Mouse (Mus musculus): ENCODE results near the gene Spata4.
"Not testable (repeated sequence)": the region's sequence is repeated elsewhere in the genome, so short reads cannot be mapped to it uniquely, and the experiment has no call there.

Spata4 gene

GRCm38 (mm10) chr8:54600671-54601251, at the start of gene Spata4:
TSS of gene Spata4 (plus strand) at chr8:54600781.
- peak; percentile 84 for DNase-seq (ENCODE audit: low read depth, low spot score)

GRCm38 (mm10) chr8:54554921-54555320, 45.7 kb upstream of the Spata4 start:
- DNase-seq (ENCODE audit: low read depth, low spot score), result peak; percentile 62

DNA sequence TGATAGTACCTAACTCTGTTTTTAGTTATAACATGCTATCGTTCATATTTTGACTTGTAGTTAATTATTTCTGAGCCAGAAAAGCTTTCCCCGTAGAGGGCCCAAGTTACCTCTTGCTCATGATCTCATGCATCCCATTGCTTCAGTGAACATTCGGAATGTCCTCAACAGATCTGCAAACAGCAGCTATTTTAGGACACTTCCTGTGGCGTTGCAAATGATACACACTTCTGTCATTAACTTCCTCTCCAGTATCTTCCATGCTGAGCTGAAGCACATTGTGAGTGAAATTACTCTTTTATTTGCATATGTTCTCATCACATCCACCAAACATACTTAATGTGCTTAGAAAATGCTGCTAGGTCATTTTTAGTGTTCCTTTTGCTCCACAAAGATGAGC, 38.4 kb upstream of the Spata4 start:
- DNase-seq (ENCODE audit: low read depth, low spot score), result peak; percentile 43

- DNase-seq (ENCODE audit: low read depth, low spot score), result no peak
These were observed 35.4 kb upstream of the Spata4 start for GRCm38 (mm10) chr8:54565181-54565580.

- DNase-seq (ENCODE audit: low read depth, low spot score), result no peak
These were observed 34.8 kb upstream of the Spata4 start for GRCm38 (mm10) chr8:54565603-54566260.

GRCm38 (mm10) chr8:54567168-54567567, 33.4 kb upstream of the Spata4 start:
- DNase-seq (ENCODE audit: low read depth, low spot score), result peak; percentile 40

GRCm38 (mm10) chr8:54570618-54571609, 29.7 kb upstream of the Spata4 start:
- DNase-seq (ENCODE audit: low read depth, low spot score), result no peak

GRCm38 (mm10) chr8:54581436-54581835, 19.1 kb upstream of the Spata4 start:
- DNase-seq (ENCODE audit: low read depth, low spot score), result no peak

GRCm38 (mm10) chr8:54582886-54583285, 17.7 kb upstream of the Spata4 start:
- no peak for DNase-seq (ENCODE audit: low read depth, low spot score)

DNA sequence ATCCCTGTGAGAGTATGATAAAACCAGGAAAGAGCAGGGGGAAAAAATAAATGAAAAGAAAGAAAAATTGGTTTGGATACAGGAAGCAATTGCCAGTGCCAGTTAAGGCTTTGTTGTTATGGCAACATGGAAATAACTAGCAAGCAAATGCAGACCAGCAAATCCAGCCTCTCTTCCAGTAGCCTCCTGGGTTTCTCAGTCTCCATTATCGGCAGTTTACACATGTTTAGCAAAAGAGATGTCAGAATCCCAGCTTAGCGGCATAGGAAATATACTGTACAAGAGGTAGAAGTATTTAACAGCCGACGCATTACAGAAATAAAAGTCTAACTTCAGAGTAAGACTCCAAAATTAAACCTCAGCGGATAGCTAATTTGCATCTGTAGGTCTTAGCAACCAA, 5.9 kb upstream of the Spata4 start:
- DNase-seq (ENCODE audit: low read depth, low spot score), result peak; percentile 63

DNA sequence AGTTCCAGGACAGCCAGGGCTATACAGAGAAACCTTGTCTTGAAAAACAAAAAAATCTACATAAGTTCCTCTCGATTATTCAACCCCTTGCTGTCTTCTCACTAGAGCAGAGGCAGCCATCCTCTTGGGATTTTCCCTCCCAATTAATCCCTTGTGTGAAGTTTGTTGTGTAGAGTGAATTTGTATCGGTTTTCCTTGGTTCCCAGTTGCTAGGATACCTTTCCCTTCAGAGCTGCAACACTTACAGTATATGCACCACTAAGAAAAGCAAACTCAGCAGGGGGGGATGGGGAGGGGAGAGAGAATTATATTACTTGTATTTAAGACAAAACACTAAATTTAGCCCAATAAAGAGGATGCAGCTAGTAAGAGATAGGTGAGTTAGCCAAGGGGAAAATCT, 4.5 kb upstream of the Spata4 start:
- DNase-seq (ENCODE audit: low read depth, low spot score), result peak; percentile 22

DNA sequence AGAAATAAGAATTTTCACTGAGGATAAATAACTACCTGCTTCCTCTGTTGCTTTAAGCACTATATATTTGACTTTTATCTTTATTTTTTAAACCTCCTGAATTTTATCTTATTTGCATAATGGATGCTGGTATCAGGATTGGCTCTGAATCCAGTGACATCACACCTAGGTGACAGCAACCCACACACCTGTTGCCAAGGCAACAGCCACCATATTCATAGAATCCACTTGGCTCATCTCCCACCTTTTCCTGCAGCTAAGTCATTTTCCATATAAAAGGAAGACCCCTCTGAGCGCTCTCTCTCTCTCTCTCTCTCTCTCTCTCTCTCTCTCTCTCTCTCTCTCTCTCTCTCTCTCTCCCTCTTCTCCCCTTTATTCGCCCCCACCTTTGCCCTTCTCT, 3.6 kb upstream of the Spata4 start:
- peak; percentile 66 for DNase-seq (ENCODE audit: low read depth, low spot score)

DNA sequence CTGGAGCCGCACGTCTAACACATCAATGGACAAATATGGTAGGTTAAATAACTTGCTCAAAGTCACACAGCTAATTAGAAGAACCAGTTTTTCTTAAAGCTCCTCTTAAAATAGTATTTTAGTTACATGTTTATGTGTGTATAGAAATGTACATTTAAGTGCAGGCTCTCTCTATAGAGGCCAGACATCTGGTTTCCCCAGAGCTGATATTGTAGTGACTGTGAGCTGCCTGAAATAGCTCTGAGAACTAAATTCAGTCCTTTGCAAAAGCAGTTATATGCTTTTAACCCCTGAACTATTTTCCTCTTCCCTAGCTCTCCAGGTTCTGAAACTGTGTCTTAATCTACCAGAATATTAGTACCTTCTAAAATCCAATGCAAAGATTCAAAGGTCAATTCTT, 3.2 kb upstream of the Spata4 start:
- DNase-seq (ENCODE audit: low read depth, low spot score), result peak; percentile 42

DNA sequence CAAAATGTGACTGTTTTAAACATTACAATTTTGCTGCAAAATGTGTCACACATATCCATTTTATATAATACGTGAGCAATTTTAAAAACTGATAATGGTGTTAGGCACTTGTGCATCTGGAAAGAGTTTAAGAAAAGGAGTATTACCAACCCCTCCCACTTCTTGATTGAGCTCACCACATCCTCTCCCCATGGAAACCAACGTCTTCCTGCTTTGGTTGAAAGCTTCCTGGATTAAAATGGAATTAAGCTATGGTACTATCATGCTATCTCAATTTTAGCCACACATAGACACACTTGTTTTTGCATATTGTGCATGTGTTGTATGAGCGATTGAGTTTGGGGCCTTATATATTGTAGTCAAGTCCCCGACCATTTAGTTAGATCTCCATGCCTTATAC, 2.9 kb downstream of the Spata4 start:
- DNase-seq (ENCODE audit: low read depth, low spot score), result no peak

GRCm38 (mm10) chr8:54609336-54609735, 8.8 kb downstream of the Spata4 start:
- peak; percentile 36 for DNase-seq (ENCODE audit: low read depth, low spot score)

DNA sequence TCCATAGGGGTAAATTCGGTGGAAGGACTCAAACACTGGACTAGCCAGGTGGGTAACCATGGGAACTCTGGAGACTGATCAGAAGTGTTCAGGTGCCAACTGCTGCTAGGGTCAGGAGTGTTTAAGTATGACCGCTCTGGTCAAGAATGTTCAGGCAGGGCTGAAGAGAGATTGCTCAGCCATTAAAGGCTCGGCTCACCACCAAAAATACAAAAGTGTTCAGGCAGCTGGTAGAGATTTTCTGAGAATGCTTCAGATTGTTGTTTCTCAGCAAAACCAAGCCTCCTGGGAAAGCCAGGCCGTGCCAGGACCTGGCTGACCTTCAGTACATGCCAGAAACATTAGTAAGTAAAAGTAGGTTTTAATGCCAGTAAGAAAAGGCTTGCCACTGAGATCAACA, 9.7 kb downstream of the Spata4 start:
- no peak for DNase-seq (ENCODE audit: low read depth, low spot score)

- not testable (repeated sequence) for DNase-seq (ENCODE audit: low read depth, low spot score)
These were observed 16.1 kb downstream of the Spata4 start for GRCm38 (mm10) chr8:54616710-54617109.

- DNase-seq (ENCODE audit: low read depth, low spot score), result peak; percentile 59
These were observed 38.1 kb downstream of the Spata4 start for GRCm38 (mm10) chr8:54638634-54639033.

All from brain, adult 2 months (tissue).